Mouse (Mus musculus) cortical plate, adult 2 months (tissue): ENCODE data around the gene Krt6a. TPM values are rescaled to one million over a fixed set of nuclear protein-coding genes. Genes with fewer than 3 reads are reported as not detected.

ENCODE experiments used
- H3K27ac ChIP-seq: fragments of 200-500 bp; 2 replicates; pipeline ENCODE4 v1.5.1; 2012; ENCODE audit warnings: low read length, control low read depth, inconsistent platforms; ENCODE audit not compliant: insufficient read depth
- H3K4me1 ChIP-seq: fragments of 200-500 bp; 2 replicates; pipeline ENCODE4 v1.6.1; 2011; ENCODE audit warnings: low read length; ENCODE audit not compliant: control insufficient read depth, insufficient read depth
- H3K4me3 ChIP-seq: fragments of 200-500 bp; 2 replicates; pipeline ENCODE4 v1.5.1; 2011; ENCODE audit warnings: mild to moderate bottlenecking, low read length, control low read depth; ENCODE audit not compliant: insufficient read depth
- CTCF ChIP-seq: fragments of 200-500 bp; IDR thresholded peaks from 2 replicates; pipeline ENCODE4 v1.5.1; 2011; ENCODE audit warnings: mild to moderate bottlenecking, control low read depth, low read length; ENCODE audit not compliant: insufficient read depth; ENCODE audit errors: extremely low read depth
- POLR2A ChIP-seq: fragments of 200-500 bp; IDR thresholded peaks from 2 replicates; pipeline ENCODE4 v1.6.1; 2011; ENCODE audit warnings: mild to moderate bottlenecking, low read length, control low read depth; ENCODE audit not compliant: insufficient read depth; ENCODE audit errors: extremely low read depth
- polyA plus RNA-seq: library from polyadenylated mRNA; depleted of rRNA; stranded (reverse); fragments of >200 nt; gene quantifications from 2 replicates; pipeline ENCODE4 v1.2.3, GENCODE M21; 2012; rRNA removed

Gene Krt6a
- polyA plus RNA-seq: not detected in 2 replicates

DNA sequence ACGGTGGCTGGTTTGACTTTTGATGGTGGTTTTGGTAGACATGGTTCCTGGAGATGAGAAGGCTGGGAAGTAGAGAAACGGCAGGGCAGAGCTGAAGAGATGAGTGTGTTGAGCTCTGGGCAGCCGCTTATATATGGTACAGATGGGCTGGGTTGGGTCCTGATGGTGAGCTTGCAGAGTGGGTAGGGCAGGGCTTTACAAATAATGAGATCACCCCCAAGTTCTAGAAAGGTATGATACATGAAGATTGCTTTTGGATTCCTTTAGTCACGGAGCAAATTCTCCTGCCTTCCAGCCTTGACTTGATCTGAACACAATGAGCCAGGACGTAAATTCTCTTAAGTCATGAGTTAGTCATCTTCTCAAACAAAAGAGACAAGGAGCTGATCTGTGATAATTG, at the start of gene Krt6a:
TSS of gene Krt6a (minus strand) at position 101 of the 400 bp plus-strand sequence.
- no peak for TF ChIP-seq CTCF
- no peak for TF ChIP-seq POLR2A
- Histone ChIP-seq H3K4me1 (no peaks in the 10 kb centered on the region), H3K27ac (no peak within 1 kb of the TSS), H3K4me3 (no peak within 1 kb of the TSS)

DNA sequence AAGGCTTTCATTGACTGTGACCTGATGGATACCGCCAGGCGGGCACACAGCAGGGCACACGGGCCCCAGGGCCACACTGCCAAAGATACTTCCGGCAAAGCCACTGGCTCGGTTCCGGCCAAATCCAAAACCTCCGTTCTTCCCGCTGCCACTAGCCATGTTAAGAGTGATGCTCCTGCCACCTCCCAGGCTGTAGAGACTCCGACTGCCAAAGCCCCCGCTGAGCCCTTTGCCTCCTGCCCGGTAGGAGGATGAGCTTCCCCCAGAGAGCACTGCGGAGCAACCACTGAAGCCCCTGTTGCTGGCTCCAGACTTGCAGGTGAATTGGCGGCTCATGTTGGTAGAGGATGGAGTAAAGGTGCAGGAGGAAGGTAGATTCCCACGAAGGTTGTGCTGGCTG, 48.6 kb upstream of the Krt6a start, which contains the start of gene Krt71:
TSS of gene Krt71 (minus strand) at position 399 of the 400 bp plus-strand sequence.
- Histone ChIP-seq H3K27ac (no peak within 1 kb of the TSS), H3K4me1 (no peaks in the 10 kb centered on the region), H3K4me3 (no peak within 1 kb of the TSS)
- no peak for TF ChIP-seq POLR2A
- TF ChIP-seq CTCF: no peak

GRCm38 (mm10) chr15:101737786-101738185, 43.7 kb upstream of the Krt6a start:
- TF ChIP-seq POLR2A (no peak), CTCF (no peak)
- Histone ChIP-seq H3K27ac (no peak overlapping the region), H3K4me1 (no peaks in the 10 kb centered on the region)

DNA sequence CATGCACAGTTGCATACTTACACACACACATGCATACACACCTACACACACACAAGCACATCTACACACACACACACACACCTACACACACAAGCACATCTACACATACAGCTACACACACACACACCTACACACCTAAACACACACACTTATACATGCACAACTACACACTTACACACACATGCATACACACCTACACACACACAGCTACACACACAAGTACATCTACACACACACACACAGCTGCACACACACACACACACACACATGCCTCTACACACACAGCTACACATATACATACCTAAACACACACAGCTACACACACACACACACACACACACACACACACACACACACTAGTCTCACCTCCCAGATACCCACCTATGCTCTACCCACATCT, 36.5 kb upstream of the Krt6a start:
- H3K27ac ChIP-seq: no peak overlapping the region
- TF ChIP-seq POLR2A: no peak

More at GRCm38 (mm10) chr15:101737786-101738185, 43.7 kb upstream of the Krt6a start:
- H3K4me3 ChIP-seq: no peak overlapping the region

GRCm38 (mm10) chr15:101724686-101725085, 30.6 kb upstream of the Krt6a start:
- Histone ChIP-seq H3K4me1 (no peaks in the 10 kb centered on the region), H3K27ac (no peak overlapping the region), H3K4me3 (no peak overlapping the region)
- no peak for TF ChIP-seq POLR2A
- no peak for TF ChIP-seq CTCF

More for the DNA sequence above, 36.5 kb upstream of the Krt6a start:
- no peak overlapping the region for H3K4me3 ChIP-seq
- no peaks in the 10 kb centered on the region for H3K4me1 ChIP-seq

DNA sequence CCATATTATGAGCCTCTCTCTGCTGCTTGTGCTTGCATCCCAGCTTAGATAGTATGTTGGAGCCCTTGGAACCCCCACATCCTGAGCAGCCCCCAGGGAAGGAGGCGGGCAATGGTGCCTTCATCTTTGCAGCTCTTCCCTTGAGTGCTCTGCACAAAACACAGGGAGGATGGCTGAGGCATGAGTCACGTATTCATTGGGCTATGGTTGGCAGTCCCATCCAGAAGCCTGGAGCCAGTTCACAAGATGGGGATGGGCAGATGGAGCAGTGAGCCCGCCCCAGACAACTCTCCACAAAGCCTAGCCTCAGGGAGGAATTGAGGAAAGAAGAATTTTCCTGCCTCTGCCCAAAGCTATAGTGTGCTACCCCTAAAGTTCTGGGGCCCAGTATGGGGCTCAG, 21.7 kb upstream of the Krt6a start:
- no peaks in the 10 kb centered on the region for H3K4me1 ChIP-seq
- TF ChIP-seq CTCF (no peak), POLR2A (no peak)
- H3K4me3 ChIP-seq: no peak overlapping the region
- H3K27ac ChIP-seq: no peak overlapping the region

GRCm38 (mm10) chr15:101714356-101714755, 20.2 kb upstream of the Krt6a start:
- TF ChIP-seq POLR2A (no peak), CTCF (no peak)
- H3K27ac ChIP-seq: no peak overlapping the region
- no peak overlapping the region for H3K4me3 ChIP-seq
- no peaks in the 10 kb centered on the region for H3K4me1 ChIP-seq

GRCm38 (mm10) chr15:101713731-101714130, 19.6 kb upstream of the Krt6a start:
- Histone ChIP-seq H3K27ac (no peak overlapping the region), H3K4me1 (no peaks in the 10 kb centered on the region), H3K4me3 (no peak overlapping the region)
- no peak for TF ChIP-seq CTCF
- no peak for TF ChIP-seq POLR2A

- H3K4me3 ChIP-seq: no peak within 1 kb of the TSS
- no peaks in the 10 kb centered on the region for H3K4me1 ChIP-seq
- no peak for TF ChIP-seq CTCF
- TF ChIP-seq POLR2A: no peak
- H3K27ac ChIP-seq: no peak within 1 kb of the TSS
Measured at GRCm38 (mm10) chr15:101712720-101713119, 18.6 kb upstream of the Krt6a start, which contains the start of gene Krt5. Gene Krt5, minus strand, starts transcription at chr15:101712898.

DNA sequence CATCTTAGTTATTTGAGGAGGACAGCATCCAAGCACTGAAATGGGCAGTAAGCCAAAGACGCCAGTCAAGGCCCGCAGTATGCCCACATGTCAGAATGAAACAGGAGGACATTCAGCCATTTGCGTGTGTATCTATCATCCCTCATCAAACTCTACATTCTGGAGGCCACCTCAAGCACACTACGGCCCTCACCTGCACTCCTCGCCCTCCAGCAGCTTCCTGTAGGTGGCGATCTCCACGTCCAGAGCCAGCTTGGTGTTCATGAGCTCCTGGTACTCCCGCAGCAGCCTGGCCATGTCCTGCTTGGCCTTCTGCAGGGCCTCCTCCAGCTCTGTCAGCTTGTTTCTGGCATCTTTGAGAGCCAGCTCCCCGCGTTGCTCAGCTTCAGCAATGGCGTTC, 14.6 kb upstream of the Krt6a start:
- no peak for TF ChIP-seq POLR2A
- Histone ChIP-seq H3K4me3 (no peak overlapping the region), H3K4me1 (no peaks in the 10 kb centered on the region), H3K27ac (no peak overlapping the region)
